Mouse (Mus musculus) frontal cortex, postnatal 10 days (tissue): ENCODE results near the gene Ube2h.
A peak's percentile ranks its signal among the peaks of the same experiment; 100 is the strongest.
"Not testable (repeated sequence)": the region's sequence is repeated elsewhere in the genome, so short reads cannot be mapped to it uniquely, and the experiment has no call there.

ENCODE experiments used
- DNase-seq, 2 experiments: peaks; one replicate each; pipeline ENCODE4 v3.0.0; 2022; ENCODE audit warnings: low spot score in 2 of 2, mixed read lengths in 1 of 2

Ube2h gene

DNA sequence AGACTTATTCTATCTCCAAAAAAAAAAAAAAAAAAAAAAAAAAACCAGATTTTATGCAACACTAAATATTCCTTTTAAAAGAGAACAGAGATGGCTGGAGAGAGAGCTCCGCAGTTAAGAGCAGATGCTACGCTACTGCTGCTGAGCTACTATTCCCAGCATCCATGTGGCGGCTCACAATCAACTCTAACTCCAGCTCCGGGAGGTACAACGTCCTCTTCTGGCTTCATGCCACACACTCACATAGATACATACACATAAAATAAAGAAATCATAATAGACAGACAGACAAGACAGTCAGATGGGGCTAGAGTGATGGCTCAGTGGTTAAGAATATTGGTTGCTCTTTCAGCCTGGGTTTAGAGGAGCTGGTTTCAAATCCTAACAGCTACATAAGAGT, 58.9 kb downstream of the Ube2h start:
- DNase-seq = no peak

- DNase-seq = no peak
Observed at GRCm38 (mm10) chr6:30243347-30244007, 60.9 kb downstream of the Ube2h start.

- DNase-seq = no peak
Observed at GRCm38 (mm10) chr6:30242928-30243327, 61.4 kb downstream of the Ube2h start.

GRCm38 (mm10) chr6:30240105-30240504, 64.2 kb downstream of the Ube2h start:
- DNase-seq = no peak

DNA sequence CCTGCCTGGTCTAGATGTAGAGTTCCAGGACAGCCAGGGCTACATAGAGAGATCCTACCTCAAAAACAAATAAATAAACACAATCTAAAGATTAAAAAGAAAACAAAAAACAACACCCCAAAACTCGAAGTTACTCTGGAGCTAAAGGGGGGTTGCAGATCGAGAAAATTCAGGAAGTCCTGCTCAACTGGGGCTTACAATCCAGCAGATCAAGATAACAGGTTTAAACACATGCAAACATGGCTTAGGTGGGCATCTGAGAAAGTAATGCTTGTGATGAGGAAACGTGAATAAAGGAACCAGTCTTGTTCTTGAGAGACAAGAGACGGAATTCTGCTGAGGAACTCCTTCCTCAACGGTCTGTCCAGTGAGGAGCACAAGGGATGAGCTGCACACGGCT, 65.1 kb downstream of the Ube2h start:
- DNase-seq = no peak

DNA sequence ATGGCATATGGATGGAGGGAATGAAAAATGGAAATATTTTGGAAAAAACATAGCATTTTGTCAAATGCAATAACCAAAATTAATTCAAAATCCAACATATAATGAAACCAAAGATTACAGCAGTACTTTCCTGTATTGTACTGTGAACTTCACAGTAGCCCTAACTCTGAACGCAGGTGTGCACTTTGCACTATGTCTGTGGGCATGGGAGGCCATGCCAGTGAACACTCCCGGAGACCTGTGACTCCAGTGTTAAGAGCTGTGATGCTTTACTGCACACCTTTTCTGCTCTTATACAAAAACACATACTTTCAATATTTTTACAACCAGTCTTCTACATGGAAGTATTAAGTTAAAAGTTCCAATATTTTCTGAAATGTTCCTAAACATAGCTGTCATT, 66.3 kb downstream of the Ube2h start:
- DNase-seq = no peak

DNA sequence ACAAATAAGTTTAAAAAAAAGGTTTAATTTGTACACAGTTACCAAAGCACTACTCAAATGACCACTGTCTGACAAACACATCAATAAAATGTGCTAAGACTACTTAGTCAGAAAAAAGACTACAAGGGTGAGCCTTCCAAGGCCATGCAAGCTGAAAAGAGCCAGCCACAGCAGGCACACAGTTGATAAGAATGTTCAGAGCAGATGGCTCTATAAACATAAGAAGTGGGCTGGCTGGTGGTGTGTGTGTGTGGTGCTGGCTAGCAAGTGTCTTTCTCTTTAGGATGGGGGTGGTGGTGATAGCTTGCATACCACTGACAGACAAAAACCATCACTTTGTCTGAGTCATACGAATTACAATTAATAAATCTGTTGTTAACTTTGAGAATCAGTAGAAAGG, 67.8 kb downstream of the Ube2h start:
- DNase-seq = no peak

DNA sequence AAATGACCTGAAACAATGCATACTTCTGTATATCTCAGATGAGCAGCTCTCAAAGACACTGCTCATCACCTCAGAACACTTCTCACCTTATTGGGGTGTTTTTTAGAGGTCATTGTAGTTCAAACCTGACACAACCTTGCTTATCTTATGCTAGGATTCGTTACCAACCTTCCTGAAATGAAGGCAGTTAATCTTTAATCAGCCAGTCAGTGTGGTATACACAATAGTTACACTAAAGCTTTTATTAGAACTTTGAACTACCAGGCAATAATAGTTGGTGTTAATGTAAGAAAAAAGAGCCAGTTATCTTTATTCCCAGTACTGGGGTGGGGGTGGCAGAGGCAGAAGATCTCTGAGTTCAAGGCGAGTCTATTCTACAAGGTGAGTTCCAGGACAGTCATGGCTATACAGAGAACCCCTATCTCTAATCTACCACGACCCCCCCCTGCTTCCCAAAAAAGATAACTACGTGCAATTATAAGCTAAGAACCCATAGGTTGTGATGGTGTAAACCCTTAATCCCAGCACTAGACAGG, 72.5 kb downstream of the Ube2h start:
- no peak for DNase-seq

DNA sequence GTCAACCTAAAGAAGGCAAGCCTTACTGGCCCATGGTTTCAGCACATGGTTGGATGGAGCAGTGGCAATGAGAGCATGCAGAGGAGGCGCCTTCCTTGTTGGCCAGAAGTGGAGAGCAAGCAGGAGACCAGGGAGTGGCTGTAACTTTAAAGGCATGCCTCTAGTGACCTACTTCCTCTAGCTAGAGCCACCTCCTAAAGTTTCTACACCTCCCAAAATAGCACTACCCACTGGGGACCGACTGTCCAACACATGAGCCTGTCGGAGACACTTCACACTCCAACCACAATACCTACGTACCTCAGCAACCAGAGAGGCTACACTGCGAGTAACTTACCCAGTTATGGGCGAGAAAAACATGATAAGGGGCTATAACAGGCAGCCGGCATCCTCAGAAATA, 74.1 kb downstream of the Ube2h start:
- no peak for DNase-seq

- DNase-seq = no peak
Observed at GRCm38 (mm10) chr6:30228921-30229320, 75.4 kb downstream of the Ube2h start.

DNA sequence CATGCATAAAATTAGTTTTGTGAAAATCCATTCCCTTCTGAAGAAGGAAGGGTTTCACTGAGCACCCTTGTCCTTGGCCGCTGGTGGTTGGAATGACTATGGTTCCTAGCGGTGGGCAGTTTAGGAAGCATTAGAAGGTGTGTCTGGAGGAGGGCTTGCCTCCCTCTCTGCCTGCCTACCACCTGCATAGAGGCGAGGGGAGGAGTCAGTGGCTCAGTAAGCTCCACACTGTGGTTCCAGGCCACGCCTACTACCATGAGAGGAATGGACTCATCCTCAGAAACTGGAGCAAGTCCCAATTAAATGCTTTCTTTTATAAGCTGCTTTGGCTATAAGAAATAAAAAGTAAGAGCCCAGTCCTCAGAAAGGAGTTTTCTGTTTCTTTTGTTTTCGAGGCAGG, 76.0 kb downstream of the Ube2h start:
- no peak for DNase-seq

- DNase-seq = no peak
Observed at GRCm38 (mm10) chr6:30226971-30227700, 77.2 kb downstream of the Ube2h start.

GRCm38 (mm10) chr6:30224693-30225092, 79.6 kb downstream of the Ube2h start:
- DNase-seq = no peak

DNA sequence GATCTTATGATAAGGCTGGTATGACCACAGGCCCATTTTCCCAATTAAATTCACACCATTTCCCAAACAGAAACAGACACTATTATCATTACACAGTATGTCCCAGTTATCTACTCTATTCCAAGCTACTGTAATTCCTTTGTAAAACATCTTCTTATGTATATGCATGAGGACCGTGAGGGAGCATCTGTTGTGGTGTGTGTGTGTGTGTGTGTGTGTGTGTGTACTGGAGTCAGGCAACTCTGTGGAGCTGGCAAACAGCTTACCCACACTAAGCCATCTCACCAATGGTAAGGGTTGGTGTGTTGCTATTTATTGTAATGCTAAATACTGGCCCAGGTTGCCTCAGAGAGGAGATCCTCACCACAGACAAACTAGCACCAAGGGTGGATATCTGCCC, 82.0 kb downstream of the Ube2h start:
- DNase-seq = no peak

GRCm38 (mm10) chr6:30217581-30217980, 86.8 kb downstream of the Ube2h start:
- DNase-seq = no peak

- DNase-seq = no peak
Observed at GRCm38 (mm10) chr6:30212468-30212867, 91.9 kb downstream of the Ube2h start.

DNA sequence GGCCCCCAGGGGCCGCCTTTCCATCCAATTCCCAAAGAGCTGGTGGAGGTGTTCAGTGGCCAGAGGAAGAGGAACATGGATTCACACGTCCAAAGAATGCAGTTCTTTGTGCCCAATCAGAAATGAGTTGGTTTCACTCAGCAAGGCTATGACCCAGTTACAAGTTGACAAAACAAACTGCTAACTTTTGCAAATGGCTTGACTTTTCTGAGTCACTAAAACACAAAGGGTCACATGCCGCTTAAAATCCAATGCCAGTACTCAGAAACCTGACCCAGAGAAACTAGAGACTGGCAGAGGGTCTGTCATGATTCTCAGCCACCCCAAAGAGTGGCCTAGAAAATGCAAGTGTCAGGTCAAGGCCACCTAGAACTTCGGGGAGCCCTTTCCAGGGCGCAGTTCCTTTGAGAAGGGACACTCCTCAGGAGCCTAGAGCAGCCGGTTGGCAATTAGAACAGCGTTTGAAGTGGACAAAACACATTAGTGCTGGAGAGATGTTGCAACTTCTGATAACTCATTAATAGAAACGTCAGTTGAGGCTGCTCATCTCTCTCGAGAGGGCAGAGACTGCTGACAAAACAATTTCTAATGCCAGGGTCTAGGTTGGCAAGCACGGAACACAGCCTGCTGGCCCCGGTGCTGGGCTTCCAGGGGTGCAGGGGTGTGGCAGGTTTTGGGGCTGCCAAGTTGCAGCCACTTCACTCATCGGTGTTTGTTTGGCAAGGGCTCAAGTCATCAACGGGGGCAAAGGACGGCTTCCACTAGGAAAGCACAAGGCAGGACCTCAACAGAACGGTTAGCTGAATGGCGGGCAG, 92.5 kb downstream of the Ube2h start:
- DNase-seq = no peak

DNA sequence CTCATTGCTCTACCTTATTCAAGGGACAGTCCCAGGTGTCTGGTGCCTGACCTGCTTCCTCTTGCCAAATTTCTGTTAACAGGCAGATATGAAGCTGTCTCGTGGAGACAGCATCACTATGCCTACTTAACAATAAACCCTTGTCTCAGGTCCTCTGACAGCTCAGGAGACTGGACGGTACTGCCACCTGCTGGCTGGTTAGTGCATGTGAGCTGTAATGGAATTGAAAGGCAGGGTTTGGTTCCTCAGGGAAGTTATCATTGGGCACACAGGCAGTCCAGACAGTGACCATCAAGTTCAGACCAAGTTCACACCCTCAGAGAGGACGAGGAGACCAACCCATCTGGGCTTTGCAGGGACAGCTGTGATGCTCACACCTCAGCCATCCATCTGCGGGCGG, 93.6 kb downstream of the Ube2h start:
- peak; percentile 35 to 66 for DNase-seq

GRCm38 (mm10) chr6:30208844-30209243, 95.5 kb downstream of the Ube2h start:
- no peak for DNase-seq

GRCm38 (mm10) chr6:30205587-30206202, 98.6 kb downstream of the Ube2h start:
- DNase-seq = peak; percentile 34 to 71

GRCm38 (mm10) chr6:30205180-30205538, 99.2 kb downstream of the Ube2h start:
- DNase-seq = not testable (repeated sequence)
